In genomic region chr9:61328173-61328572, GRCm38 (mm10) we compare ENCODE assay signal across 15 mouse cellular contexts.
"Had no signal": no experiment of that assay in that cellular context is flagged by ENCODE, and none has a peak within 500 bp of the region (broad histone marks: within the 10 kb centered on the region; RNA-seq: fewer than 3 reads in every experiment).

No protein-coding gene starts in this region.

- H3K4me3 ChIP-seq: lung, embryonic 15.5 days; midbrain, embryonic 13.5 days; midbrain, embryonic 15.5 days; neural tube, embryonic 12.5 days had no signal

- ATAC-seq: liver, postnatal 0 days; lung, postnatal 0 days; midbrain, embryonic 13.5 days; midbrain, embryonic 15.5 days had no signal

- H3K4me2 ChIP-seq: lung, embryonic 15.5 days; midbrain, embryonic 11.5 days; midbrain, embryonic 13.5 days; midbrain, embryonic 15.5 days; neural tube, embryonic 12.5 days had no signal

- DNase-seq: liver, postnatal 0 days; lung, adult 2 months; lung, postnatal 14 days; lung, postnatal 36 days; right cerebral cortex, postnatal 14 days; thymus, adult 2 months; thymus, postnatal 25 days; thymus, postnatal 4 days had no signal

- H3K9me3 ChIP-seq: lung, embryonic 15.5 days; midbrain, embryonic 13.5 days; midbrain, embryonic 15.5 days; neural tube, embryonic 12.5 days had no signal

- H3K36me3 ChIP-seq: lung, embryonic 15.5 days; midbrain, embryonic 13.5 days; midbrain, embryonic 15.5 days; neural tube, embryonic 12.5 days had no signal

- H3K27ac ChIP-seq: lung, embryonic 15.5 days; macrophage; midbrain, embryonic 13.5 days; midbrain, embryonic 15.5 days; neural tube, embryonic 12.5 days had no signal

- H3K9ac ChIP-seq: liver, postnatal 0 days; lung, embryonic 15.5 days; midbrain, embryonic 13.5 days; midbrain, embryonic 15.5 days; neural tube, embryonic 12.5 days had no signal
